Mouse (Mus musculus): ENCODE results near the gene Hdgf.
"Not testable (repeated sequence)": the region's sequence is repeated elsewhere in the genome, so short reads cannot be mapped to it uniquely, and the experiment has no call there.

The Hdgf gene

DNA sequence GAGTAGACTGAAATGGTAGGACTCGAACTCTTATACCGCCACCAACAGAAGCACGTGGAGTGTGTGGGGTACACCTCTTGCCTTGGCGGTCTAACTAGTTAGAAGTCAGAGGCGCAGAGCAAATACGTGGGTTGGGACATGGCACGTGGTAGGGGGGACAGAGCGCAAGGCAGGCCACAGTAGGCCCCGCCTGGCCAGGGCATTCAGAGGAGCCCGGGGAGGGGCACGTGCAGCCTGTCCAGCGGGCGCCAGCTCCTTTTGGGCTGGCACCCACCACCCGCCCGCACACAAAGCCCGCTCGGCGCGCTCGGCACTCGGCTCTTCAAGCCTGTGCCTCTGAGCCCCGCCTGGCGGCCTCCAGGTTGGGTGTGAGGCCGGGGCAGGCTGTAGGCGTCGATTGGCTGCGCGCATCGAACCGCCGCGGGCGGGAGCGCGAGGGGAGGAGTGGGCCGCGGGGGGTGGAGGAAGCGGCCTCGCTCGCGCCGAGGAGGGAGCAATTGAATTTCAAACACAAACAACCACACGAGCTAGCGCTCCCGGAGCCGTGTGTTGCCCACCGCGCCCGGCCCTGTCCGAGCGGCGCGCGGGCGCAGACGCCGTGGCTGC lies at the start of gene Hdgf:
Gene Hdgf, plus strand, starts transcription at position 442 of the 606 bp plus-strand sequence.
- DNase-seq (ENCODE audit: low spot score) = peak; percentile 95

DNA sequence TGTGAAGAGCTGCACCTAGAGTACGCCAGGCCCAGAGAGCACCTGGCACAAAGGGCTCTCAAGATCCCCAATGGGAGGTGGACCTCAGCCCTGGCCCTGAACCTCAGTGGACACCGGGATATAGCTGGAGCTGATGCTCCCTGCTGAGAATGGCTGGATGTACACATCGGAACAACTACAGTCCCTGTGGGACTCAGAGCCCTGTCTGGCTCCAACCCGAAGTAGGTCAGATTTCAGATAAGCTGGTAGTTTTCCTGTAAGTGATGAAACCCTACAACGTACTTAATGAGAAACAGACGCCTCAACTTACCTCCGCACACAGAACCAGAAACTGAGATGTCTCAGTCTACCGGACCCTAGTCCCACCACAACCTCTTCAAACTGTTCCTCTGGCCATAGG lies 48.5 kb upstream of the Hdgf start:
- DNase-seq (ENCODE audit: low spot score) = peak; percentile 64

DNA sequence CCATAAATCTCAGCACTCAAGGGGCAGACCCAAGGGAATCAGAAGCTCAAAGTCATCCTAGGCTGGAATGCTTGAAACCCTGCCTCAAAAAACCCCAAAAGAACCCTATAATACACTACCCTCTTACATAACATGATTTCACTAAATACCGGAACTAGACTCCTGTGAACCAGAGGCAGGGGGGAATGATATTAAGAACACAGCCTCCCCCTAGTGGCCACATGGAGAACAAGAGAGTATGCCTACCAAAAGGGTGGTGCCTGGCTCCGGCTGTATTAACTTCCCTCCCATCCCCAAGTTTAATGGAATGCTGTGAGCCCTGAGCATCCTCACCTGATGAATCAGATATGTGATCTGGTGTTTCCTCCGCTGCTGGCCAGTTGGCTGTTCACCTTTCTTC lies 46.3 kb upstream of the Hdgf start:
- peak; percentile 91 for DNase-seq (ENCODE audit: low spot score)

DNA sequence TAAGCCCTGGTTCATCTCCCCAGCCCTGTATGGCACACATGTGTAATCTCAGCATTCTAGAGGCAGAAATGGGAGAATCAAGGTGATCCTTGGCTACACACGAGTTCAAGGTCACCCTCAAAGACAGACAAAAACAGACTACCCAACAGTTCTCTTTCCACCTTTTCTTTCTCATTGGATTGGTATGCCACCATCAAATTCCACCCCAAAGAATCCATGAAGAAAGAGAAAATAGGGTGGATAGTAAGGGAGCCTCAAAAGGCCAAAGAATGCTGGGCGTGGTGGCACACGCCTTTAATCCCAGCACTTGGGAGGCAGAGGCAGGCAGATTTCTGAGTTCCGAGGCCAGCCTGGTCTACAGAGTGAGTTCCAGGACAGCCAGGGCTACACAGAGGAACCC lies 42.0 kb upstream of the Hdgf start:
- DNase-seq (ENCODE audit: low spot score) = not testable (repeated sequence)

- DNase-seq (ENCODE audit: low spot score) = no peak
These were observed 28.4 kb upstream of the Hdgf start for GRCm38 (mm10) chr3:87877730-87878129.

- no peak for DNase-seq (ENCODE audit: low spot score)
These were observed 21.8 kb upstream of the Hdgf start for GRCm38 (mm10) chr3:87884291-87884690.

GRCm38 (mm10) chr3:87884708-87885251 lies 21.3 kb upstream of the Hdgf start:
- DNase-seq (ENCODE audit: low spot score) = peak; percentile 52

- DNase-seq (ENCODE audit: low spot score) = peak; percentile 99
These were observed 20.7 kb upstream of the Hdgf start, which contains the start of gene Prcc for GRCm38 (mm10) chr3:87885281-87886003. Gene Prcc, minus strand, starts transcription at chr3:87885608.

DNA sequence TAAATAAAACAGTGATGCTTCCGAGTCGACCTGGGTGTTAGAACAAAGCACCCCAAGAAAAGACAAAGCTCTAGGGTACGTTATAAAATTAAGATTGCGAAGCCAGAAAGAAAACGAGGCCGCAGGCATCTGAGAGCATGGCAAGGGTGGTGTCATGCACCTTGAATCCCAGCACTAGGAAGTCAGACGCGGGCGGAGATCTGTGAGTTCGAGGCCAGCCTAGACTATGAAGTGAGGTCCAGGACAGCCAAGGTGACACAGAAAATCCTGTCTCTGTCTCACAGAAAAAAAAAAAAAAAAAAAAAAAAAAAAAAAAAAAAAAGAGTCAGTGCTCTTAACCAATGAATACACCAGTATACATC lies 20.1 kb upstream of the Hdgf start:
- no peak for DNase-seq (ENCODE audit: low spot score)

DNA sequence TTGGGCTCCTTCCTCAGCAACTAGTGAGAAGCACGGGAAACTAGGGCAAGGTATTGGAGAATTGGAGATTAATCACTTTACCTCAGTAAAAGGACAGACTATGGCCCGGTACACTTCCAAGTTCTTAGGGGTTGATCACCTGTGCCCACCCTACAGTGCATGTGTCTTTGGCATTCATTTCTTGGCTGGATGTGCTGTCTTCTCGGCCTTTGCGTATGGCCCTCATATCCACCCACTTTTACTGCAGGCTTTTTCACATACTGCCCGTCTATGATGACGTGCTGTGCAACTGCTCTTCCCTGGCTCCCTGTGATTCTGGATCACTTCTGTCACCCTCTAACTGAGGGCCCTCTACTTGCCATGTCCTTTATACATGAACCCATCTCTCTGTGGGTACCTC lies 19.7 kb upstream of the Hdgf start:
- no peak for DNase-seq (ENCODE audit: low spot score)

- DNase-seq (ENCODE audit: low spot score) = not testable (repeated sequence)
These were observed 18.7 kb upstream of the Hdgf start for GRCm38 (mm10) chr3:87887400-87887799.

DNA sequence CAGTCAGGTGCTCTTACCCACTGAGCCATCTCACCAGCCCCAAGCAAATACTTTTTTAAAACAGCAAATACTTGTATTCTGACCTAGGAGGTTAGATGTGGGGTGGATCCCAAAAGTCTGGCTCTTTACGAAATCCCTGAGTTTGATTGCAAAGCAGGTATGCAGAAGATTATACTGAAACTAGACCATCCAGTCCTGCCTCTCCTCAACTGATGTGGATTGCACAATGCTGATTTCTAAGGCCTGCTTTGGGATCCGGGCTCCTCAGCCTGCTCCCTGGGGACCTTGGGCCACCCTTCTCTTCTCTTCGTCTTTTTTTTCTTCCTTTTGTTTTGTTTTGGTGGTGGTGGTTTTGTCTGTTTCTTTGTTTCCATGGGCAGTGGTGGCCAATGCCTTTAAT lies 14.6 kb upstream of the Hdgf start:
- no peak for DNase-seq (ENCODE audit: low spot score)

- no peak for DNase-seq (ENCODE audit: low spot score)
These were observed 12.7 kb upstream of the Hdgf start for GRCm38 (mm10) chr3:87893367-87893905.

DNA sequence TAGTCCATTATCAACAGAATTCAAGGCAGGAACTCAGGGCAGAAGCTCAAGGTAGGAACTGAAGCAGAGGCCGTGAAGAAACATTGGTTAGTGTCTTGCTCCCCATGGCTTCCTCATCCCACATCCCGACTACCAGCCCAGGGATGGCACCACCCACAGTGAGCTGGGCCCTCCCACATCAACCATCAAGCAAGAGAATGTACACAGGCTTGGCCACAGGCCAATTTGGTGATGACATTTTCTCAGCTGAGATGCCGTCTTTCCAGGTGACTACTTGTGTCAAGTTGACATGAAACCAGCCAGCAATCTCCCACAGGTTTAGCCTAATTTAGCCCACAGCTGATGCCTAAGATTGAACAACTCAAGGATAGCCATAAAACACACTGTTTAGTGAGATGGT lies 6.9 kb upstream of the Hdgf start:
- no peak for DNase-seq (ENCODE audit: low spot score)

DNA sequence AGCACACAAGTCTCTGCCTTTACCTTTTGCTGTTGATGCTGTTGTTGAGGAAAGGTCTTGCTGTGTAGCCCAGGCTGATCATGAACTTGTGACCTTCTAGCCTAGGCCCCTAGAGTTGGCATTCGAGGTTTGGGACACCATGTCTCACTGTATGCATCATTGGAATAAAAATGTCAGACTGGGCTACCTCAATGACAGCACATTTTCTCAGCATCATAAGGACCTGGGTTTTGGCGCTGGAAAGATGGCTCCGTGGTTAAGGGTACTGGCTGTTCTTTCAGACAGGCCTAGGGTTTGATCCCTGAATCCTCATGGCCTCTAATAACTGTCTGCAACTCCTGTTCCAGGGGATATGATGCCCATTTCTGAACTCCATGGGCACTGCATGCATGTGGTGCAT lies 6.3 kb upstream of the Hdgf start:
- DNase-seq (ENCODE audit: low spot score) = no peak

DNA sequence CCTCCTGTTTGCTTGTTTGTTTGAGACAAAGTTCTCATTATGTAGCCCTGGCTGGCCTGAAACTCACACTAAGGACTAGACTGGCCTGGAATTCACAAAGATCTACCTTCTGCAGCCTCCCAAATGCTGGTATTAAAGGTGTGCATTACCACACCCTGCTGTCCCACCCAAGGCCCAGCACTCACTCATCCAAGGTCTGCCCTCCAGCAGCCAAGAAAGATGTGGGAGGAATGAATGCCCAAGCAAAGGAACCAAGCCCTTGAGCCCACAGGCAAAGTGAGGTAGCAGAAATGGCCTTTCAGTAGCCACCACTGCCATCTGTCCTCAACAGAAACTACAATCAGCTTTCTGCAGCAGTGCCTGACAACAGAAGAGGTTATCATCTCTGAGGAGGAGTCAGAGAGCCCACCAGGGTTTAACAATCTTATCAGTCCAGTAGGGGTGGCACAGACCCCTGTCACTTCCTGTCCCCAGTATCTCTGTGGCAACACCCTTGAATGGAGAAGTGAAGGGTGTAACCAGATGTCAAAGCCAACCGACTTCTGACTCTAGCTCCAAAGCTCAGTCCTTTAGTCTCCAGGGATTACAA lies 5.0 kb upstream of the Hdgf start:
- no peak for DNase-seq (ENCODE audit: low spot score)

- DNase-seq (ENCODE audit: low spot score) = not testable (repeated sequence)
These were observed 4.2 kb upstream of the Hdgf start for GRCm38 (mm10) chr3:87901959-87902358.

DNA sequence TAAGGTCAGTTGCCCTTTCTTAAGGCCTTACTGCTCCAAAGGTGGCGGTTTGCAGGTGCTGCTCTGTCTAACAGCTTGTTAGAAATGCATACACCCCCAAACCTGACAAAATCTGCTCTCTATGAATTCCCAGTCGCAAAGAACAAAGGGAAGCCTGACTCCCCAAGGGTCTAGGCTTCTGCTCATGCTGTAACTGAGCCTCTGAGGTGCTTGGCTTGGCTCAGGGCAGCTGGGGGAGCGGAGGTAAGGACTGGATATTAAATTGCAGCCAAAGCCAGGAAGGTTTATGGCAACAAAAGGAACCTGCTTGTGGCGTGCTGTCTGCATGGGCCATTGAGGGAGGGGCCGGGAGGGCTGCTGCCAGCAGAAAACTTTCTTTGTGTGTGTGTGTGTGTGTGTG lies 2.3 kb upstream of the Hdgf start:
- DNase-seq (ENCODE audit: low spot score) = no peak

- peak; percentile 52 for DNase-seq (ENCODE audit: low spot score)
These were observed 470 bp downstream of the Hdgf start for GRCm38 (mm10) chr3:87906601-87906980.

DNA sequence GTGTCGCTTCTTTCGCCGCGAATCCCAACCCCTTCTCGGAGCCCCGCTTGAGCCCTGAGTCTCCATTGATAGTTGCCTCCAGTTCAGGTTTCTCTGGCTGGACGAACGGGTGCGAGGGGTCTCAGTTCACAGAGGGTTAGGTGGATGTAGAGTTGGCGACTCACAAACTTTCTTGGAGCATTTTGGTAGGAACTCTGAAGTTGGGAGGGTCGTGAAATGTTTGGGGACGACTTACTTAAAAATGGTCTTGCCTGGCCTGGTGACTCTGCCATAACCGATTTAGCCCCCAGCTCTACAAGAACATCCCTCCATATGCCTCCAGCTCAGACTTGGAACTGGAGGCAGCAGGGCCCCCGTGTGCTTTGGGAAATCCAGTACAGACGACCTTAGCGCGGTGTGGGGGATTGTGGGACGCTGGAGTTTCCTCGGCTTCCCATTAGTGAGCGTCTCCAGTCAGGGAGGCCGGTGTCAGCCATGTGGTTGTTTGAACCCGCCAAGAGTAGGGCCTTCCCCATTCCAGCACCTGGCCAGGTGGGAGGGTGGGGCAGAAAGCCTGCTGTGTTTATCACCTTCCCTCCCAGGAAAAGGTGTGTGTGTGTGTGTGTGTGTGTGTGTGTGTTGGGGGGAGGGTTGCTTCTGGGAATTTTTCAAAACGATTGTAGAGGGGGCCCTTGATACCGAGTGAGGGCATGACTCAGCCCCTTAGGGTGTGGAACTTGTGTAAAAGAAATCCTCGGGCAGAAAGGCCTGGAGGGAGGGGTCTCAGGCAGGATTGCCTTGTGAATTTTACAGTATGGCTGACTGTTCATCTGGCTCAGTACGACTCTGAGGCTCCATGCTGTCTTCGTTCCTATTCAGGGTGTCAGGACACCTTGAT lies 1.1 kb downstream of the Hdgf start:
- DNase-seq (ENCODE audit: low spot score) = peak; percentile 42

GRCm38 (mm10) chr3:87907906-87908305 lies 1.8 kb downstream of the Hdgf start:
- DNase-seq (ENCODE audit: low spot score) = no peak

- peak; percentile 43 for DNase-seq (ENCODE audit: low spot score)
These were observed 3.3 kb downstream of the Hdgf start for GRCm38 (mm10) chr3:87909381-87909780.

Data from adipocyte (in vitro differentiated cells).